Mouse (Mus musculus) hindbrain, embryonic 14.5 days (tissue): ENCODE results near the gene Sgf29. TPM values are rescaled to one million over a fixed set of nuclear protein-coding genes. Genes with fewer than 3 reads are reported as not detected.

Experiments used
- ATAC-seq: fragments of 200-750 bp; cut with Nextera tagmentation; 2 replicates; pipeline ENCODE4 v1.8.0; 2017; ENCODE audit warnings: moderate number of reproducible peaks, mild to moderate bottlenecking, moderate TSS enrichment, moderate library complexity; ENCODE audit not compliant: low FRiP score
- DNase-seq: peaks from one replicate; pipeline ENCODE4 v3.0.0-alpha.2; 2015; ENCODE audit warnings: low spot score
- H3K27ac ChIP-seq: fragments of 300-500 bp; sonication (generic); 2 replicates; pipeline ENCODE4 v1.5.1; 2014; ENCODE audit warnings: mild to moderate bottlenecking, moderate library complexity
- H3K27me3 ChIP-seq: fragments of 300-500 bp; sonication (generic); 2 replicates; pipeline ENCODE4 v1.6.1; 2014; ENCODE audit warnings: mild to moderate bottlenecking, low read length, mixed read lengths; ENCODE audit not compliant: control insufficient read depth, insufficient read depth
- H3K36me3 ChIP-seq: fragments of 300-500 bp; sonication (generic); replicated peaks from 2 replicates; pipeline ENCODE4 v1.6.1; 2014; ENCODE audit not compliant: control insufficient read depth, insufficient read depth
- H3K4me1 ChIP-seq: fragments of 300-500 bp; sonication (generic); replicated peaks from 2 replicates; pipeline ENCODE4 v1.6.1; 2014; ENCODE audit warnings: antibody characterized with exemption, low read length, mixed read lengths; ENCODE audit not compliant: control insufficient read depth, insufficient read depth
- H3K4me2 ChIP-seq: fragments of 300-500 bp; sonication (generic); replicated peaks from 2 replicates; pipeline ENCODE4 v1.6.1; 2014; ENCODE audit warnings: mild to moderate bottlenecking, moderate library complexity
- H3K4me3 ChIP-seq: fragments of 300-500 bp; sonication (generic); replicated peaks from 2 replicates; pipeline ENCODE4 v1.5.1; 2014; ENCODE audit warnings: mild to moderate bottlenecking, low read length
- H3K9ac ChIP-seq: fragments of 300-500 bp; sonication (generic); 2 replicates; pipeline ENCODE4 v1.6.1; 2014
- H3K9me3 ChIP-seq: fragments of 300-500 bp; sonication (generic); 2 replicates; pipeline ENCODE4 v1.6.1; 2016; ENCODE audit warnings: low read length; ENCODE audit not compliant: control insufficient read depth
- WGBS: fragments of 180-500 bp; shearing (Covaris S2); extraction: QIAGEN DNeasy Blood & Tissue Kit; methylation state at CpG from one replicate; pipeline ENCODE4 v1.1.7; 2014; 5-methylcytosine and 5-hydroxymethylcytosine counted together
- polyA plus RNA-seq: library from polyadenylated mRNA; unstranded; fragments of >200 nt; fragmentation: Nextera tagmentation; extraction: Ambion mirVana; gene quantifications from 2 replicates; pipeline ENCODE4 v1.2.1, GENCODE M21; 2014

The Sgf29 gene
- polyA plus RNA-seq, 1 experiment from 2014 or later = 61.1 TPM

DNA sequence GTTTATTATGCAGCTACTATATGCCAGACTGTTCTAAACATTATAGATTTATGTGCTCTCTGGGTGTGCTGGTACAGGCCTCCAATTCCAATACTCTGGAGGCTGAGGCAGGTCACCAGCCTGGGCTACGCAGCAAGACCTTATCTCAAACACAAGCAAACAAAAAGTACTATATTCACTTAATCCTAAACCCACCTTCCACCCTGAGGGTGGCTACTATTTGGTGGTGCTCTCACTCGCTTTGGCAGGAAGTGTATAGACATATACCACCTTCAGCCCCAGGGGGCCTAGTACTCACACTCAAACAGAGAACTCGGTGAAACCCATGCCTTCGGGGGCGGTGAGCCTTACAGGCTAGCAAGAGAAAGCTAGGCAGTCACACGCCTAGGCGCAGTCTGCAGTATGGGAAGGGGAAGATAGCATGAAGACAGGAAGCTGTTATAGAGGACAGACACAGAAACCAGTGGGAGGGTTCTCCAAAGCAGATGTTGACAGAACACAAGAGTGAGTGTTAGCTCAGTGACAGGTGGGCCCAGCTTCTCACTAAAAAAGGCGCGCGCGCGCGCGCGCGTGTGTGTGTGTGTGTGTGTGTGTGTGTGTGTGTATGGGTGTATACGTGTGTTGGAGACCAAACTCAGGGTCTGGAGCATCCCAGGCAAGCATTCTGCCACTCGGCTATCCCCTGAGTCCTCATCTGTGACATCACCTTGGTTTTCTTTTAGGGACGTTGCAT is 58.5 kb downstream of the Sgf29 start, which contains the start of gene Coro1a:
TSS of gene Coro1a (minus strand) at position 346 of the 733 bp plus-strand sequence.
- DNase-seq (no peak), ATAC-seq (no peak)
- no peaks in the 10 kb centered on the region for H3K36me3 ChIP-seq
- no peak within 1 kb of the TSS for H3K4me3 ChIP-seq
- peaks cover 18% of the 10 kb centered on the region for H3K4me1 ChIP-seq
- no peaks in the 10 kb centered on the region for H3K9me3 ChIP-seq
- no peaks in the 10 kb centered on the region for H3K27me3 ChIP-seq
- no peak within 1 kb of the TSS for H3K9ac ChIP-seq
- no peak within 1 kb of the TSS for H3K4me2 ChIP-seq
- 91% methylated on average over 19 of the region's 19 CpGs for WGBS
- H3K27ac ChIP-seq = no peak within 1 kb of the TSS

DNA sequence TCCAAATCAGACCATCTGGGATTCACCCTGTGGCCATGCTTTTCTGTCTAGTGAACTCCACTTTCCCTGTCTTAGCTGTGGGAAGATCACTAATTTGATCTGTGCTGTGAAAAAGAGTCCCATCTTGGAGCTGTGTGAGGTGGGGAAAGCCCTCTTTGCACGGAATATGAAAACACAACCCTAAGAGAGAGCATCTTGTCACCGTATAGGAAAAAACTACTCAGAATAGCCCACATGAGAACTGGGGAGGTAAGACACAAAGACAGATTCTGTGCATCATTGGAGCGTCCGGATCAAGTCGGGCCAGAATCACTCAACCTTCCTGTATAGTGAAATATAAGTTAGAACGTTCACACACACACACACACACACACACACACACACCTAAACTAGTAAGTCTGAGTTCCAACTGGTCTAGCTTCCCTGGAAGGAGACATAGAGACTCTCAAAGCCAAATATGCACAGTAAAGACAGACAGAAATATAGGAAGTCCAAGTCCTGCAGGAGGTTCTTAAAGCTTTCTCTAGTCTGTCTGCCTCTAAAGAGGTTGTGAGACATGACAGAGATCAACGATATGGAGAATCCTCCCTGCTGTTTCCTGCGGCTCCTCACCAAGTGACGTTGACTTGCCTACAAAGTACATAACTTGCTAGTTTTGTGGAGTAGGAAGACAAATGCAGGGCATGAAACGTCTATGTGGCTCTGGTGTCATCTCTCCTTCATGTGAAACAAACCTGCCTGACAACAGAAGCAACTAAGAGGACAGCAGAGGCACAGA is 59.3 kb downstream of the Sgf29 start:
- no peak overlapping the region for H3K4me2 ChIP-seq
- peaks cover 10% of the 10 kb centered on the region for H3K4me1 ChIP-seq
- no peak overlapping the region for H3K9ac ChIP-seq
- no peaks in the 10 kb centered on the region for H3K9me3 ChIP-seq
- ATAC-seq (no peak), DNase-seq (no peak)
- H3K27me3 ChIP-seq = no peaks in the 10 kb centered on the region
- H3K4me3 ChIP-seq = no peak overlapping the region
- H3K36me3 ChIP-seq = no peaks in the 10 kb centered on the region
- no peak overlapping the region for H3K27ac ChIP-seq
- 86% methylated on average over 10 of the region's 10 CpGs for WGBS

DNA sequence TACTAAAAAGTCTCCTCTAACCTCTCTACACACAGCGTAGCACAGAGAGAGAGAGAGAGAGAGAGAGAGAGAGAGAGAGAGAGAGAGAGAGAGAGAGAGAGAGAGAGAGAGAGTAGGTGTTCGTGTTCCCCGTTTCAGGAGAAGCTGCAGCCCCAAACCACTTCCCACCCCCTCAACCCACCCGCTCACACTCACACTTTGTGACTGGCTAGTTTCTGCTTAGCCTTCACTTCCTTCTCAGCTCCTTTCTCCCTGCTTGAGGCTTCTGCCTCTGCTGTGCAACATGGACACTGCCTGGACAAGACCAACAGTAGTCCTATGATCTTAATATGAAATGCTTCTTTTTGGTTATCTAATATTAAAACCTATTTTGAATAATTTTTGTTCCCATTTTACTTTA is 61.2 kb downstream of the Sgf29 start:
- no peaks in the 10 kb centered on the region for H3K36me3 ChIP-seq
- WGBS = 79% methylated on average over 4 of the region's 4 CpGs
- no peak overlapping the region for H3K4me2 ChIP-seq
- no peaks in the 10 kb centered on the region for H3K27me3 ChIP-seq
- peaks cover 2% of the 10 kb centered on the region; the same call in 1 of the 2 replicates for H3K4me1 ChIP-seq
- H3K27ac ChIP-seq = no peak overlapping the region
- H3K9me3 ChIP-seq = no peaks in the 10 kb centered on the region
- H3K4me3 ChIP-seq = no peak overlapping the region
- DNase-seq = no peak
- no peak overlapping the region for H3K9ac ChIP-seq
- ATAC-seq = no peak

DNA sequence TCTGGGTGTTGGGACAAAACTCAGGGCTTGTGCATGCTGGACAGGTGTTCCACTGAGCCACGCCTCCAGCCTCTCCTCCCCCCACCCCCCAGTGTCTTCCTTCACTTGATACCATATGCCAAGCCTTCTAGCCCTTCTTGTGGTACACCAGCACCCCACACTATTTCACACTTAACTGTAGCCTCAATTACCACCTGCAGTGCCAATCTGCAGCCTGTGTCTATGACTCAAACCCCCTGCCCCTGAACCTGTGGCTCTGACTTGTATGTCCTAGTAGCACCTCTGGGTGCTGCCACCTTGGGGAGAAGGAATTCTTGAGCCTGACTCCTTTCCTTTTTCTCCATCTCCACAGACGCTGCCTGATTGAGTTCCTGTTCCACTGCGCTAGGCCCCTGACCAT is 62.8 kb downstream of the Sgf29 start:
- WGBS = 91% methylated on average over 3 of the region's 3 CpGs
- ATAC-seq = no peak
- DNase-seq = no peak
- Histone ChIP-seq H3K9ac (no peak overlapping the region), H3K36me3 (no peaks in the 10 kb centered on the region), H3K27me3 (no peaks in the 10 kb centered on the region), H3K9me3 (no peaks in the 10 kb centered on the region), H3K27ac (no peak overlapping the region), H3K4me3 (no peak overlapping the region), H3K4me1 (no peaks in the 10 kb centered on the region), H3K4me2 (no peak overlapping the region)

DNA sequence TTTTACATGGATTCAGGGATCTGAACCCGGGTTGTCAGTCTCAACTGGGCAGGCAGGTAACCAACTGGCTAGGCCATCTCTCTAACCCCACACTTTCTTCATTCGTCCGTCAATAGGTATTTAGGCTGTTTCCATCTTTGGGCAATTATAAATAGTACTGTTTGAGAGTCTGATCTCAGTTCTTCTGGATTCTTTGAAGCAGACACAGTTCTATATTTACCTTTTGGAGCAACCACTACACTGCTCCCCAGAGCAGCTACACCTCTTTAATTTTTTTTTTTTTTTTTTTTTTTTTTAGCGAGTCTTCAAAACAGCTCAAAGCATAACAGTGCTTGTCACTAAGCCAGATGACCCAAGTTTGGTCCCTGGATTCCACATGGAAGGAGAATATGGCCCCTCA is 66.6 kb downstream of the Sgf29 start:
- Histone ChIP-seq H3K4me1 (no peaks in the 10 kb centered on the region), H3K27me3 (no peaks in the 10 kb centered on the region), H3K27ac (no peak overlapping the region), H3K4me2 (no peak overlapping the region), H3K36me3 (no peaks in the 10 kb centered on the region), H3K4me3 (no peak overlapping the region), H3K9ac (no peak overlapping the region), H3K9me3 (no peaks in the 10 kb centered on the region)
- 73% methylated on average over 4 of the region's 4 CpGs for WGBS
- no peak for DNase-seq
- ATAC-seq = no peak

DNA sequence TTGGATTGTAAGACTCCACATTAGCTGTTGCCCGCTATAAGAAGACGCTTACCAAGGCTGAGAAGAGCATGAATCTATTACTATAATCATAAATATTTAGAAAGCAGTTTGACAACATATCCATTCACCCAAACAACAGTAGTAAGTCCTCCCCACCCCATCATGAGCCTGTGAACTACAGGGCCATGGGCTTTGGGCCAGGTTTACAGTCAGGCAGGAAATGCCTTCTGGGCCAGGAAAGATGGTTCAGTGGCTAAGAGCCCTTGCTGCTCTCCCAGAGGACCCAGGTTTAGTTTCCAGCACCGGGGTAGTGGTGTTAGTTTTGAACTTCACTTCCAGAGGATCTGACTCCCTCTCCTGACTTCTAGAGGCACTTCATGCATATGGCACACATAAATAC is 68.5 kb downstream of the Sgf29 start:
- Histone ChIP-seq H3K9ac (no peak overlapping the region), H3K27me3 (no peaks in the 10 kb centered on the region), H3K4me2 (no peak overlapping the region), H3K9me3 (no peaks in the 10 kb centered on the region), H3K27ac (no peak overlapping the region), H3K36me3 (no peaks in the 10 kb centered on the region), H3K4me3 (no peak overlapping the region), H3K4me1 (no peaks in the 10 kb centered on the region)
- ATAC-seq (no peak), DNase-seq (no peak)
- 87% methylated on average over 3 of the region's 3 CpGs for WGBS

DNA sequence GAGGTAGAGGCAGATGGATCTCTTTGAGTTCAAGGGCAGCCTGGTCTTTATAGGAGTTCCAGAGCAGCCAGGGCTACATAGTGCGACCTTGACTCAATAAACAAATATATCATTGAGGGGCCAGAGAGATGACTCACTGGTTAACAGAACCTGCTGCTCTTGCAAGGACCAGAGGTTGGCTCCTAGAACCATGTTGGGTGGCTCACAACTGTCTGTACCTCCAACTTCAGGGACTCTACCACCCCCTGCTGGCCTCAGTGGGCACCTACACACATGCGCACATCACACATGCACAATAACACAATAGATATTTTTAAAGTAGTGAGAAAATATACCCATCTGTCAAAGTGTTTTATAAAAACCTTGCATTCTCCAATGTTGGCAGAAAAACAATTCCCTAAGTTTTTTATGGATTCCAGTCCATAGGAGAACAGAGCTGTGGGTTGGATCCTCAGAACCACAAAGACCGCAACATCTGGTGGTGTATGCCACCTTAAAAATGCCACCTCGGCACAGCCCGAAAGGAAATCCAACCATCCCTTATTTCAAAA is 69.8 kb downstream of the Sgf29 start:
- no peaks in the 10 kb centered on the region for H3K4me1 ChIP-seq
- H3K36me3 ChIP-seq = no peaks in the 10 kb centered on the region
- 97% methylated on average over 5 of the region's 5 CpGs for WGBS
- no peaks in the 10 kb centered on the region for H3K27me3 ChIP-seq
- DNase-seq (no peak), ATAC-seq (no peak)
- H3K4me2 ChIP-seq = no peak overlapping the region
- no peak overlapping the region for H3K4me3 ChIP-seq
- H3K9ac ChIP-seq = no peak overlapping the region
- H3K9me3 ChIP-seq = no peaks in the 10 kb centered on the region
- no peak overlapping the region for H3K27ac ChIP-seq

DNA sequence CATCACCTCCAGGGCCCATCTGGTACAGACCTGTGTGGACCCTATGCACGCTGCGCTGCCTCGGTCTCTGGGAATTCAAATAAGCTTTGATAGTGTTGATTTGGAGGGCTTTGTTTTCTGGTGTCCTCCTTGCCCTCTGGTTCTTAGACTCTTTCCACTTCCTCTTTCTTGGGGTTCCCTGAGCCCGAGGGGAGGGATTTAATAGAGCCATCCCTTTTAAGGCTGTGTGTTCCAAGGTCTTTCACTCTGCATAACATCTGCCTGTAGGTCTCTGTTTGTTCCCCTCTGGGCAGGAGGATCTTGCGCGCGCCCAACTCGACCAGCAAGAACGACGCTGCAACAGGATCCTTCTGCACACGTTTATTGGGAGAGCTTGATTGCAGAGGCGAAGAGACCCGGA is 72.5 kb downstream of the Sgf29 start:
- no peaks in the 10 kb centered on the region for H3K36me3 ChIP-seq
- H3K27me3 ChIP-seq = no peaks in the 10 kb centered on the region
- no peaks in the 10 kb centered on the region for H3K9me3 ChIP-seq
- no peak overlapping the region for H3K4me3 ChIP-seq
- no peak for ATAC-seq
- no peaks in the 10 kb centered on the region for H3K4me1 ChIP-seq
- DNase-seq = no peak
- H3K9ac ChIP-seq = no peak overlapping the region
- no peak overlapping the region for H3K27ac ChIP-seq
- WGBS = 90% methylated on average over 13 of the region's 13 CpGs
- no peak overlapping the region for H3K4me2 ChIP-seq
